In genomic region chr15:77153088-77153546, GRCm38 (mm10) we compare ENCODE assay signal across 8 mouse cellular contexts.
DNase-seq lines count a peak whose midpoint lies in the region; ATAC-seq and TF ChIP-seq lines count a peak whose summit lies in the region.

No protein-coding gene starts in this region.

- peaks cover 5% of the 10 kb centered on the region for H3K4me1 ChIP-seq in bone marrow macrophage, adult 2 months (ENCODE audit: control insufficient read depth, insufficient read depth, low read length)
- peaks cover 29% of the 10 kb centered on the region for H3K4me1 ChIP-seq in kidney, postnatal 0 days (replicated peaks; ENCODE audit: insufficient read depth, low read length)
- peaks cover 45% of the 10 kb centered on the region for H3K4me1 ChIP-seq in midbrain, embryonic 15.5 days

- DNase-seq in kidney, adult 18-20 months = peak; percentile 26
- no peak for DNase-seq in kidney, adult 11 months
- peak; percentile 41 for DNase-seq in heart, adult 8-10 months (ENCODE audit: low spot score)
- peak; percentile 85 for DNase-seq in kidney, postnatal 0 days (ENCODE audit: low spot score)
- DNase-seq in thymus, postnatal 25 days = no peak
- no peak for DNase-seq in gastrocnemius, adult 18-20 months (ENCODE audit: low spot score)

- H3K36me3 ChIP-seq in kidney, postnatal 0 days (ENCODE audit: insufficient read depth, low read length) = no peaks in the 10 kb centered on the region
- no peaks in the 10 kb centered on the region for H3K36me3 ChIP-seq in midbrain, embryonic 15.5 days (replicated peaks)

- H3K27me3 ChIP-seq in kidney, postnatal 0 days (ENCODE audit: insufficient read depth, low read length) = no peaks in the 10 kb centered on the region
- H3K27me3 ChIP-seq in midbrain, embryonic 15.5 days (replicated peaks) = no peaks in the 10 kb centered on the region

- WGBS in kidney, postnatal 0 days = 0% methylated on average over 3 of the region's 3 CpGs
- WGBS in midbrain, embryonic 15.5 days = 0% methylated on average over 3 of the region's 3 CpGs

- peak overlapping the region; percentile 44 for H3K4me3 ChIP-seq in bone marrow macrophage, adult 2 months (ENCODE audit: insufficient read depth, low read length)
- peak overlapping the region; percentile 57 for H3K4me3 ChIP-seq in kidney, postnatal 0 days (replicated peaks; ENCODE audit: low read depth, low read length)
- H3K4me3 ChIP-seq in midbrain, embryonic 15.5 days = peak overlapping the region; percentile 64

- no peak for TF ChIP-seq CTCF in bone marrow macrophage, adult 2 months (IDR thresholded peaks at IDR 0.05; ENCODE audit: low read depth, low read length)
- no peak for TF ChIP-seq CTCF in kidney, postnatal 0 days (IDR thresholded peaks at IDR 0.05; ENCODE audit: low read depth)

- peak overlapping the region; percentile 52 for H3K9ac ChIP-seq in kidney, postnatal 0 days (ENCODE audit: low read depth, low read length)
- H3K9ac ChIP-seq in midbrain, embryonic 15.5 days = peak overlapping the region; percentile 78

- H3K27ac ChIP-seq in bone marrow macrophage, adult 2 months (ENCODE audit: insufficient read depth, low read depth, low read length) = no peak overlapping the region
- H3K27ac ChIP-seq in kidney, postnatal 0 days = peak overlapping the region; percentile 79
- peak overlapping the region; percentile 97 for H3K27ac ChIP-seq in midbrain, embryonic 15.5 days

- H3K9me3 ChIP-seq in kidney, postnatal 0 days (replicated peaks; ENCODE audit: low read length) = no peaks in the 10 kb centered on the region
- H3K9me3 ChIP-seq in midbrain, embryonic 15.5 days = no peaks in the 10 kb centered on the region

- TF ChIP-seq POLR2A in bone marrow macrophage, adult 2 months (IDR thresholded peaks at IDR 0.05; ENCODE audit: borderline replicate concordance, low read depth, low read length) = no peak

- H3K4me2 ChIP-seq in kidney, postnatal 0 days (ENCODE audit: low read length) = peak overlapping the region; percentile 81
- peak overlapping the region; percentile 79 for H3K4me2 ChIP-seq in midbrain, embryonic 15.5 days

- peak; percentile 53 for ATAC-seq in kidney, postnatal 0 days (replicated peaks; ENCODE audit: low FRiP score, low read depth)
- peak; percentile 77 for ATAC-seq in midbrain, embryonic 15.5 days (replicated peaks)

Comparison
In these comparisons a context has a peak if more than half of its experiments do, and no peak if none do; other contexts are left out.
1. DNase-seq: peak in kidney, adult 18-20 months (single experiment), heart, adult 8-10 months (single experiment) and kidney, postnatal 0 days (single experiment); none in kidney, adult 11 months (single experiment), thymus, postnatal 25 days (single experiment) and gastrocnemius, adult 18-20 months (single experiment).
2. Peak in every context shown above with its lines, with median percentiles within 50 percentile points of each other: H3K4me3 ChIP-seq.